Mouse (Mus musculus) MEL (cell line): Measurements from ENCODE around the gene Mff. TPM values are rescaled to one million over a fixed set of nuclear protein-coding genes. Genes with fewer than 3 reads are reported as not detected.
A peak's percentile ranks its signal among the peaks of the same experiment; 100 is the strongest.

ENCODE experiments used
- DNase-seq: peaks from one replicate; pipeline ENCODE4 v3.0.0; 2011; ENCODE audit warnings: low read depth, low spot score
- H3K27ac ChIP-seq: 2 replicates; pipeline ENCODE4 v1.5.1; 2012; ENCODE audit warnings: low read depth, mild to moderate bottlenecking, control low read depth, low read length, moderate library complexity; ENCODE audit not compliant: control insufficient read depth
- H3K27me3 ChIP-seq, 2 experiments: fragments of 150-350 bp in 1 of 2; sonication (generic) in 1 of 2; 2 replicates each; pipeline ENCODE4 v1.6.1; 2012; ENCODE audit warnings: low read length in 2 of 2, mild to moderate bottlenecking in 2 of 2, improper control_type of control experiment in 1 of 2, moderate library complexity in 1 of 2; ENCODE audit not compliant: insufficient read depth in 2 of 2, control insufficient read depth in 1 of 2
- H3K36me3 ChIP-seq, 2 experiments: 2 replicates each; pipeline ENCODE4 v1.6.1; 2012 to 2014; ENCODE audit warnings: low read length in 2 of 2, improper control_type of control experiment in 1 of 2, inconsistent platforms in 1 of 2, mild to moderate bottlenecking in 1 of 2; ENCODE audit not compliant: insufficient read depth in 2 of 2, control insufficient read depth in 1 of 2
- H3K4me1 ChIP-seq, 2 experiments: fragments of 150-350 bp in 1 of 2; sonication (generic) in 1 of 2; 2 replicates each; pipeline ENCODE4 v1.6.1; 2012; ENCODE audit warnings: low read length in 2 of 2, improper control_type of control experiment in 1 of 2, mild to moderate bottlenecking in 1 of 2; ENCODE audit not compliant: insufficient read depth in 2 of 2, control insufficient read depth in 1 of 2
- H3K4me3 ChIP-seq, 2 experiments: fragments of 150-350 bp in 1 of 2; sonication (generic) in 1 of 2; 2 replicates each; pipeline ENCODE4 v1.5.1; 2012; ENCODE audit warnings: low read depth in 2 of 2, low read length in 2 of 2, mild to moderate bottlenecking in 2 of 2, moderate library complexity in 2 of 2, control low read depth in 1 of 2, improper control_type of control experiment in 1 of 2; ENCODE audit not compliant: control insufficient read depth in 1 of 2, insufficient read depth in 1 of 2
- H3K79me2 ChIP-seq: 2 replicates; pipeline ENCODE4 v1.6.1; 2012; ENCODE audit warnings: mild to moderate bottlenecking, low read length, moderate library complexity; ENCODE audit not compliant: control insufficient read depth, poor library complexity, insufficient read depth
- H3K9ac ChIP-seq: 2 replicates; pipeline ENCODE4 v1.6.1; 2012; ENCODE audit warnings: low read depth, mild to moderate bottlenecking, control low read depth, low read length, moderate library complexity; ENCODE audit not compliant: control insufficient read depth, poor library complexity, severe bottlenecking
- H3K9me3 ChIP-seq: fragments of 150-350 bp; sonication (generic); replicated peaks from 2 replicates; pipeline ENCODE4 v1.6.1; 2012; ENCODE audit warnings: mild to moderate bottlenecking, low read length, improper control_type of control experiment, moderate library complexity; ENCODE audit not compliant: insufficient read depth
- CTCF ChIP-seq, 3 experiments: IDR thresholded peaks in 2 of 3; conservative IDR thresholded peaks in 1 of 3; 2 replicates each; pipeline ENCODE4 v1.5.1; 2011 to 2012; ENCODE audit warnings: low read length in 3 of 3, low read depth in 2 of 3, mild to moderate bottlenecking in 2 of 3, improper control_type of control experiment in 1 of 3, inconsistent platforms in 1 of 3, mixed read lengths in 1 of 3, moderate library complexity in 1 of 3; ENCODE audit not compliant: control insufficient read depth in 1 of 3, insufficient read depth in 1 of 3, poor library complexity in 1 of 3, severe bottlenecking in 1 of 3
- ELF1 ChIP-seq: IDR thresholded peaks from 2 replicates; pipeline ENCODE4 v1.6.1; 2014; ENCODE audit warnings: low read depth, mild to moderate bottlenecking, inconsistent platforms, low read length, improper control_type of control experiment, moderate library complexity
- EP300 ChIP-seq, 2 experiments: IDR thresholded peaks; 2 replicates each; pipeline ENCODE4 v1.6.1; 2011; ENCODE audit warnings: improper control_type of control experiment in 2 of 2, low read length in 2 of 2, low read depth in 1 of 2, mild to moderate bottlenecking in 1 of 2
- HCFC1 ChIP-seq: IDR thresholded peaks from 2 replicates; pipeline ENCODE4 v1.6.1; 2012; ENCODE audit warnings: low read depth, mild to moderate bottlenecking, inconsistent platforms, low read length, improper control_type of control experiment, moderate library complexity
- MEF2A ChIP-seq: IDR thresholded peaks from 2 replicates; pipeline ENCODE4 v1.6.1; 2014; ENCODE audit warnings: low read depth, mild to moderate bottlenecking, inconsistent platforms, low read length, improper control_type of control experiment; ENCODE audit not compliant: poor library complexity, insufficient replicate concordance, severe bottlenecking; ENCODE audit errors: extremely low read depth
- NRF1 ChIP-seq: IDR thresholded peaks from 2 replicates; pipeline ENCODE4 v1.6.1; 2014; ENCODE audit warnings: low read depth, mild to moderate bottlenecking, inconsistent platforms, low read length, improper control_type of control experiment, moderate library complexity; ENCODE audit not compliant: poor library complexity, insufficient read depth, severe bottlenecking
- RAD21 ChIP-seq: IDR thresholded peaks from 2 replicates; pipeline ENCODE4 v1.6.1; 2011; ENCODE audit warnings: mild to moderate bottlenecking, low read depth, low read length, improper control_type of control experiment
- SMC3 ChIP-seq: IDR thresholded peaks from 2 replicates; pipeline ENCODE4 v1.6.1; 2011; ENCODE audit warnings: low read depth, low read length, improper control_type of control experiment
- TCF12 ChIP-seq: IDR thresholded peaks from 2 replicates; pipeline ENCODE4 v1.6.1; 2014; ENCODE audit warnings: low read depth, mild to moderate bottlenecking, inconsistent platforms, low read length, improper control_type of control experiment, moderate library complexity
- ZC3H11A ChIP-seq: IDR thresholded peaks from 2 replicates; pipeline ENCODE4 v1.6.1; 2012; ENCODE audit warnings: low read depth, mild to moderate bottlenecking, inconsistent platforms, low read length, improper control_type of control experiment
- ZNF384 ChIP-seq: IDR thresholded peaks from 2 replicates; pipeline ENCODE4 v1.6.1; 2012; ENCODE audit warnings: low read depth, mild to moderate bottlenecking, inconsistent platforms, low read length, improper control_type of control experiment
- polyA plus RNA-seq, 2 experiments: library from polyadenylated mRNA; stranded (reverse) in 1 of 2; unstranded in 1 of 2; fragments of >175 nt in 1 of 2; fragments of >200 nt in 1 of 2; gene quantifications; 2 replicates each; pipeline versions ENCODE4 v1.2.1 to v1.2.4; 2012; ENCODE audit warnings: low replicate concordance in 2 of 2, low read depth in 1 of 2; ENCODE audit not compliant: insufficient read length in 2 of 2, insufficient read depth in 1 of 2, missing spikeins in 1 of 2
- total RNA-seq: library from RNA; depleted of rRNA; stranded (reverse); fragments of 300-350 nt; gene quantifications from 2 replicates; pipeline ENCODE4 v1.2.3, GENCODE M21; 2012

Mff gene
- total and polyA plus RNA-seq, 3 experiments: 86.0 to 195 TPM; not detected in 1

DNA sequence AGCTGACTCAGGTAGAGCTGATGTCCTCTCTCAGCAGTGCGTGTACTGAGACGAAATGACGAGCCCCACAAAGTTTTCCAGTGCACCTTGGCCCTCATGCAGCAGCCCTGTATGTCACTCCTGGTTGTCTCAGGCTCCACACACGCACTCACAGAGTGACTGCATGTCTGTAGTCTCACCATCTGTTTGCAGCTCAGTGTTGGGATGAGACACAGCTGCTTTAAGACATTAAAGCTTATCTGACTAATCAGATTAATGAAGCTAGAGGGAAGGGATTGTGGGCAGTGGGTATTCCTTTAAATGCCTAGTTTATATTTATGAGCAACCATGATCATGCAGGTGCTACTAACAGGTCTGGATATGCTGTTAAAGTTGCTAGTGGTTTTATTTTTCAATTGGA, 21.7 kb downstream of the Mff start:
- H3K9me3 ChIP-seq: no peaks in the 10 kb centered on the region
- TF ChIP-seq HCFC1 (no peak), MEF2A (no peak)
- H3K27ac ChIP-seq: no peak overlapping the region
- no peak overlapping the region for H3K9ac ChIP-seq
- H3K4me3 ChIP-seq: no peak overlapping the region
- no peak for DNase-seq
- no peaks in the 10 kb centered on the region for H3K79me2 ChIP-seq
- H3K27me3 ChIP-seq: no peaks in the 10 kb centered on the region
- peaks cover 0 to 9% of the 10 kb centered on the region in 2 experiments; a peak in 3 of 4 replicates for H3K4me1 ChIP-seq
- peaks cover 3 to 9% of the 10 kb centered on the region in 2 experiments for H3K36me3 ChIP-seq

DNA sequence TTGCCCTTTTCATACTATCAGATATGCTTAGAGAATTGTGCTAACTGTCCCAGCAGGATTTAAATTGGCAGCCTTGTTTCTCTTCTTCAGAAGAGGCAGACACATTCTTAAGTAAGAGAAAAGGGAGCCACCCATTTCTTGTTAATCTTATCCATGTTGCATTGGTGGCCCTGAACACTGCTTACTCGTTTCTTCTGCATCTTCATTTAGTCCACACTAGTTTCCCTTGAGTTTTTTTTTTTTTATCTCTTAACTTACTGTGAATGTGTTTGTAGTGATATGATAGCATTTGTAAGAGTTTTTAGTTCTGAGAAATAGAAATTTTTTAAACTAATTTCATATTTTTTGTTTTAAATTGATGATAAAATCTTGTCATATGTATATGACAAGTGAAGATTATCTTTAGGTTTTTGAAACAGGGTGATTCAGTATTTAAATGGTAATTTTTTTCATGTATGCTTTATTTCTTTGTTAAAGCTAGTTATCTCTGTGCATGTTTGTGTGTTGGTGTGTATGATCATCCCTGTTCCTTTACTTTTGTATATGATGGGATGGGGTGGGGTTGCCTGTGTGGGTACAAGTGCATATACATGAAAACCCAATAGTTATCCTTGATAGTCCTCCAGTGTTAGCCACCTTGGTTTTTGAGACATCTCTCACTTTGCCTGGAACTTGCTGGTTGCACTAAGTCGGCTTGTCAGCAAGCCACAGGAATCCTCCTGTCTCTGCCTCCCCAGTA, 23.2 kb downstream of the Mff start:
- peaks cover under 1 to 3% of the 10 kb centered on the region in 2 experiments; a peak in 3 of 4 replicates for H3K36me3 ChIP-seq
- no peaks in the 10 kb centered on the region for H3K79me2 ChIP-seq
- no peaks in the 10 kb centered on the region for H3K27me3 ChIP-seq
- H3K4me3 ChIP-seq: no peak overlapping the region
- H3K9ac ChIP-seq: no peak overlapping the region
- peak; percentile 34 for DNase-seq
- H3K9me3 ChIP-seq: no peaks in the 10 kb centered on the region
- peaks cover 0 to 9% of the 10 kb centered on the region in 2 experiments; a peak in 3 of 4 replicates for H3K4me1 ChIP-seq
- TF ChIP-seq NRF1 (no peak), ZNF384 (peak; percentile 76), EP300 (IDR thresholded peaks at IDR 0.05; ENCODE audit: low read depth in 1 of 2, low read length in 2 of 2) (peak in 1 of 2 experiments; percentile 21; a peak in 1 of 4 replicates)
- no peak overlapping the region for H3K27ac ChIP-seq

GRCm38 (mm10) chr1:82759520-82759919, 34.8 kb downstream of the Mff start:
- Histone ChIP-seq H3K9ac (no peak overlapping the region), H3K27me3 (no peaks in the 10 kb centered on the region), H3K9me3 (no peaks in the 10 kb centered on the region), H3K79me2 (no peaks in the 10 kb centered on the region), H3K4me3 (no peak overlapping the region), H3K27ac (no peak overlapping the region), H3K36me3 (peaks cover 0 to 1% of the 10 kb centered on the region in 2 experiments; a peak in 2 of 4 replicates), H3K4me1 (no peaks in the 10 kb centered on the region)
- DNase-seq: peak; percentile 70
- TF ChIP-seq TCF12: no peak
- peak; percentile 68 for TF ChIP-seq SMC3
- no peak for TF ChIP-seq ELF1
- peak; percentile 56 for TF ChIP-seq ZC3H11A
- peak; percentile 62 to 73 (median 68) for TF ChIP-seq CTCF (IDR thresholded peaks at IDR 0.05 in 2 of 3, conservative IDR thresholded peaks at IDR 0.05 in 1 of 3; ENCODE audit: control insufficient read depth in 1 of 3, insufficient read depth in 1 of 3, low read depth in 2 of 3, low read length in 3 of 3, poor library complexity in 1 of 3, severe bottlenecking in 1 of 3)
- peak; percentile 58 for TF ChIP-seq RAD21
